Comparison of ENCODE assay signal across 22 mouse cellular contexts in the genomic region with DNA sequence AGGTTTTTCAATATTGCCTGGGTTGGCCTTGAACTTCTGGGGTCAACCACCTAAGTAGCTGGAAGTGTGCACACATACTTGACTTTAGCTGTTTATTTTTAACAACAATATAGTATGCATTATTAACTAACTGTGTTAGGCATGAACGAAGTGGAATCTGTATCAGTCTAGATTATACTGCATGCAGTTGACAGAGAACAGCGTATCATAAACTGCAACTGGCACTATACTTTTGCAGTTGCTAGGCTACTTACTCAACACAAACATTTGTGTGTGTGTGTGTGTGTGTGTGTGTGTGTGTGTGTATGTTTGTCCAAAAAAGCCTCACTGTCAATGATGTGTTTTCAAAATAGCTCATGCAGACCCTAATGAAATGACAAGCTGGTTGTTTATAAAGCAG.
"Had no signal": no experiment of that assay in that cellular context is flagged by ENCODE, and none has a peak within 500 bp of the region (broad histone marks: within the 10 kb centered on the region; RNA-seq: fewer than 3 reads in every experiment).

No protein-coding gene starts in this region.

- H3K27ac ChIP-seq: kidney, postnatal 0 days; layer of hippocampus, adult 2 months; limb, embryonic 10.5 days; limb, embryonic 13.5 days; liver, embryonic 12.5 days; liver, embryonic 15.5 days; midbrain, embryonic 10.5 days; neural tube, embryonic 12.5 days; neural tube, embryonic 15.5 days had no signal

- DNase-seq: kidney, adult 18-20 months; kidney, adult 9 months; kidney, postnatal 4 days; layer of hippocampus, adult 9-11 months; liver; midbrain, embryonic 14.5 days; right cerebral cortex, adult 18-20 months; right cerebral cortex, postnatal 14 days; right cerebral cortex, postnatal 4 days; thymus, postnatal 25 days had no signal

- H3K4me2 ChIP-seq: limb, embryonic 13.5 days; liver, embryonic 12.5 days; liver, embryonic 15.5 days; neural tube, embryonic 12.5 days; neural tube, embryonic 15.5 days had no signal

- H3K9me3 ChIP-seq: limb, embryonic 10.5 days; limb, embryonic 13.5 days; liver, embryonic 12.5 days; liver, embryonic 15.5 days; megakaryocyte, embryonic 14.5 days; midbrain, embryonic 10.5 days; neural tube, embryonic 12.5 days; neural tube, embryonic 15.5 days had no signal

- ATAC-seq: hindbrain, embryonic 16.5 days; inflammation-experienced regulatory T-cells, adult 6 months; liver, embryonic 12.5 days had no signal

- H3K36me3 ChIP-seq: limb, embryonic 13.5 days; liver, embryonic 12.5 days; liver, embryonic 15.5 days; midbrain, embryonic 10.5 days; neural tube, embryonic 12.5 days; neural tube, embryonic 15.5 days had no signal

- H3K27me3 ChIP-seq: limb, embryonic 13.5 days; liver, embryonic 12.5 days; liver, embryonic 15.5 days; megakaryocyte, embryonic 14.5 days; neural tube, embryonic 12.5 days; neural tube, embryonic 15.5 days had no signal

- H3K9ac ChIP-seq: limb, embryonic 13.5 days; liver, embryonic 12.5 days; liver, embryonic 15.5 days; neural tube, embryonic 12.5 days; neural tube, embryonic 15.5 days had no signal

- H3K4me3 ChIP-seq: layer of hippocampus, adult 2 months; limb, embryonic 10.5 days; limb, embryonic 13.5 days; liver, embryonic 12.5 days; liver, embryonic 15.5 days; megakaryocyte, embryonic 14.5 days; midbrain, embryonic 10.5 days; neural tube, embryonic 12.5 days; neural tube, embryonic 15.5 days had no signal

- H3K4me1 ChIP-seq: limb, embryonic 10.5 days; limb, embryonic 13.5 days; liver, embryonic 12.5 days; liver, embryonic 15.5 days; megakaryocyte, embryonic 14.5 days; midbrain, embryonic 10.5 days; neural tube, embryonic 12.5 days; neural tube, embryonic 15.5 days had no signal
